Mouse (Mus musculus) effector memory CD4-positive, alpha-beta T cell, adult 7 months (primary cell): ENCODE results near the gene Atad3a. TPM values are rescaled to one million over a fixed set of nuclear protein-coding genes. Genes with fewer than 3 reads are reported as not detected.

Experiments used
- polyA plus RNA-seq: library from polyadenylated mRNA; unstranded; fragments of 100-300 nt; shearing (Covaris generic); gene quantifications from one replicate; pipeline ENCODE4 v1.2.1, GENCODE M21; 2017

The Atad3a gene
- 65.7 TPM for polyA plus RNA-seq

GRCm38 (mm10) chr4:155760613-155761355 is at the start of gene Atad3a:
Atad3a (minus strand) TSS chr4:155761093.

GRCm38 (mm10) chr4:155802741-155803339 is 41.9 kb upstream of the Atad3a start, which contains the start of gene Mrpl20:
Mrpl20 (plus strand) TSS chr4:155802878.

GRCm38 (mm10) chr4:155790021-155790489 is 29.2 kb upstream of the Atad3a start, which contains the start of gene Ankrd65:
Ankrd65 (plus strand) TSS chr4:155790439.

GRCm38 (mm10) chr4:155785819-155786218 is 24.9 kb upstream of the Atad3a start, which contains the start of gene Tmem88b:
Tmem88b (minus strand) TSS chr4:155785874.

GRCm38 (mm10) chr4:155774280-155774754 is 13.4 kb upstream of the Atad3a start, which contains the start of gene Vwa1:
Vwa1 (minus strand) TSS chr4:155774698.

GRCm38 (mm10) chr4:155734350-155734941 is 26.4 kb downstream of the Atad3a start, which contains the start of gene Tmem240:
Tmem240 (plus strand) TSS chr4:155734800.

GRCm38 (mm10) chr4:155704721-155705591 is 55.9 kb downstream of the Atad3a start, which contains the start of gene Ssu72:
Ssu72 (plus strand) TSS chr4:155704800.

GRCm38 (mm10) chr4:155694111-155694481 is 66.8 kb downstream of the Atad3a start, which contains the start of gene Fndc10:
Fndc10 (plus strand) TSS chr4:155694342.

Other genes starting within 250 kb of the Atad3a start
- 110 TPM for gene Nadk, start 198.7 kb downstream of the Atad3a start, polyA plus RNA-seq
- gene Slc35e2, start 159.7 kb downstream of the Atad3a start, polyA plus RNA-seq: 20.0 TPM
- 314 TPM for gene Cdk11b, start 136.2 kb downstream of the Atad3a start, polyA plus RNA-seq
- gene Gm10563, start 115.7 kb downstream of the Atad3a start, polyA plus RNA-seq: not detected
- 0.74 TPM for gene Mmp23, start 107.7 kb downstream of the Atad3a start, polyA plus RNA-seq
- 45.8 TPM for gene Mib2, start 91.9 kb downstream of the Atad3a start, polyA plus RNA-seq
- gene Fndc10, start 66.8 kb downstream of the Atad3a start, polyA plus RNA-seq: 10.8 TPM
- 92.9 TPM for gene Ssu72, start 56.3 kb downstream of the Atad3a start, polyA plus RNA-seq
- gene Tmem240, start 26.3 kb downstream of the Atad3a start, polyA plus RNA-seq: 0.35 TPM
- gene Vwa1, start 13.6 kb upstream of the Atad3a start, polyA plus RNA-seq: not detected
- gene Tmem88b, start 24.8 kb upstream of the Atad3a start, polyA plus RNA-seq: not detected
- gene Ankrd65, start 29.3 kb upstream of the Atad3a start, polyA plus RNA-seq: not detected
- 72.5 TPM for gene Mrpl20, start 41.8 kb upstream of the Atad3a start, polyA plus RNA-seq
- 320 TPM for gene Ccnl2, start 51.4 kb upstream of the Atad3a start, polyA plus RNA-seq
- gene Aurkaip1, start 70.2 kb upstream of the Atad3a start, polyA plus RNA-seq: 125 TPM
- 4.6 TPM for gene Mxra8, start 78.6 kb upstream of the Atad3a start, polyA plus RNA-seq
- gene Dvl1, start 86.3 kb upstream of the Atad3a start, polyA plus RNA-seq: 85.5 TPM
- gene Tas1r3, start 102.3 kb upstream of the Atad3a start, polyA plus RNA-seq: 0.56 TPM
- gene Cptp, start 108.3 kb upstream of the Atad3a start, polyA plus RNA-seq: 6.9 TPM
- gene Ints11, start 108.5 kb upstream of the Atad3a start, polyA plus RNA-seq: 63.2 TPM
- 26.4 TPM for gene Pusl1, start 130.7 kb upstream of the Atad3a start, polyA plus RNA-seq
- gene Acap3, start 130.7 kb upstream of the Atad3a start, polyA plus RNA-seq: 38.1 TPM
- gene Ube2j2, start 182.7 kb upstream of the Atad3a start, polyA plus RNA-seq: 179 TPM
- gene C1qtnf12, start 201.2 kb upstream of the Atad3a start, polyA plus RNA-seq: 3.1 TPM
- gene B3galt6, start 231.6 kb upstream of the Atad3a start, polyA plus RNA-seq: 6.7 TPM
- 494 TPM for gene Sdf4, start 231.8 kb upstream of the Atad3a start, polyA plus RNA-seq